Mouse (Mus musculus) midbrain, postnatal 0 days (tissue): ENCODE results near the gene Cox6b2. TPM values are rescaled to one million over a fixed set of nuclear protein-coding genes. Genes with fewer than 3 reads are reported as not detected.

ENCODE experiments used
- ATAC-seq: fragments of 200-750 bp; cut with Nextera tagmentation; 2 replicates; pipeline ENCODE4 v1.8.0; 2017; ENCODE audit warnings: moderate number of reproducible peaks, mild to moderate bottlenecking, moderate TSS enrichment, moderate library complexity; ENCODE audit not compliant: low FRiP score
- DNase-seq: peaks from one replicate; pipeline ENCODE4 v3.0.0-alpha.2; 2015; ENCODE audit warnings: low spot score
- H3K27ac ChIP-seq: fragments of 300-500 bp; sonication (generic); 2 replicates; pipeline ENCODE4 v1.5.1; 2014; ENCODE audit warnings: low read depth, mild to moderate bottlenecking, low read length, mixed read lengths
- H3K27me3 ChIP-seq: fragments of 300-500 bp; sonication (generic); 2 replicates; pipeline ENCODE4 v1.6.1; 2014; ENCODE audit warnings: low read length, control low read depth, mixed read lengths; ENCODE audit not compliant: insufficient read depth
- H3K36me3 ChIP-seq: fragments of 300-500 bp; sonication (generic); 2 replicates; pipeline ENCODE4 v1.6.1; 2014; ENCODE audit warnings: low read length, control low read depth, mixed read lengths; ENCODE audit not compliant: insufficient read depth
- H3K4me1 ChIP-seq: fragments of 300-500 bp; sonication (generic); 2 replicates; pipeline ENCODE4 v1.6.1; 2014; ENCODE audit warnings: mild to moderate bottlenecking, control low read depth, antibody characterized with exemption, low read length, mixed read lengths; ENCODE audit not compliant: insufficient read depth
- H3K4me2 ChIP-seq: fragments of 300-500 bp; sonication (generic); 2 replicates; pipeline ENCODE4 v1.6.1; 2014; ENCODE audit warnings: low read depth, mild to moderate bottlenecking, low read length, mixed read lengths; ENCODE audit not compliant: poor library complexity, severe bottlenecking
- H3K4me3 ChIP-seq: fragments of 300-500 bp; sonication (generic); 2 replicates; pipeline ENCODE4 v1.5.1; 2014; ENCODE audit warnings: low read depth, mild to moderate bottlenecking, low read length, moderate library complexity
- H3K9ac ChIP-seq: fragments of 300-500 bp; sonication (generic); replicated peaks from 2 replicates; pipeline ENCODE4 v1.6.1; 2014; ENCODE audit warnings: mild to moderate bottlenecking, low read length, moderate library complexity, mixed read lengths; ENCODE audit not compliant: poor library complexity, severe bottlenecking
- H3K9me3 ChIP-seq: fragments of 300-500 bp; sonication (generic); 2 replicates; pipeline ENCODE4 v1.6.1; 2016; ENCODE audit warnings: low read length, control low read depth
- CTCF ChIP-seq: IDR thresholded peaks from 2 replicates; pipeline ENCODE4 v1.5.1; 2016; ENCODE audit warnings: antibody characterized with exemption, mild to moderate bottlenecking
- WGBS: fragments of 180-500 bp; shearing (Covaris S2); extraction: QIAGEN DNeasy Blood & Tissue Kit; methylation state at CpG from one replicate; pipeline ENCODE4 v1.1.7; 2014; 5-methylcytosine and 5-hydroxymethylcytosine counted together
- polyA plus RNA-seq: library from polyadenylated mRNA; unstranded; fragments of >200 nt; fragmentation: Nextera tagmentation; extraction: Ambion mirVana; gene quantifications from 2 replicates; pipeline ENCODE4 v1.2.1, GENCODE M21; 2015
- total RNA-seq: library from RNA; depleted of rRNA; stranded (reverse); fragments of >200 nt; gene quantifications from 2 replicates; pipeline ENCODE4 v1.2.3, GENCODE M21; 2014

The Cox6b2 gene
- total and polyA plus RNA-seq, 2 experiments from 2014 or later, result 12.1 to 33.6 TPM

- no peak for DNase-seq
- Histone ChIP-seq H3K9me3 (no peaks in the 10 kb centered on the region), H3K9ac (no peak within 1 kb of the TSS), H3K4me3 (no peak within 1 kb of the TSS), H3K4me1 (no peaks in the 10 kb centered on the region), H3K36me3 (no peaks in the 10 kb centered on the region), H3K4me2 (no peak within 1 kb of the TSS), H3K27ac (no peak within 1 kb of the TSS), H3K27me3 (peaks cover 9% of the 10 kb centered on the region; the same call in 1 of the 2 replicates)
- TF ChIP-seq CTCF, result no peak
- ATAC-seq, result no peak
- WGBS, result 73% methylated on average over 4 of the region's 5 CpGs
These were observed 18.3 kb upstream of the Cox6b2 start, which contains the start of gene Fam71e2 for GRCm38 (mm10) chr7:4771202-4771601. Gene Fam71e2, minus strand, starts transcription at chr7:4771302.

GRCm38 (mm10) chr7:4764946-4765710 lies 12.2 kb upstream of the Cox6b2 start:
- 21% methylated on average over 4 of the region's 4 CpGs for WGBS
- H3K9ac ChIP-seq, result no peak overlapping the region

DNA sequence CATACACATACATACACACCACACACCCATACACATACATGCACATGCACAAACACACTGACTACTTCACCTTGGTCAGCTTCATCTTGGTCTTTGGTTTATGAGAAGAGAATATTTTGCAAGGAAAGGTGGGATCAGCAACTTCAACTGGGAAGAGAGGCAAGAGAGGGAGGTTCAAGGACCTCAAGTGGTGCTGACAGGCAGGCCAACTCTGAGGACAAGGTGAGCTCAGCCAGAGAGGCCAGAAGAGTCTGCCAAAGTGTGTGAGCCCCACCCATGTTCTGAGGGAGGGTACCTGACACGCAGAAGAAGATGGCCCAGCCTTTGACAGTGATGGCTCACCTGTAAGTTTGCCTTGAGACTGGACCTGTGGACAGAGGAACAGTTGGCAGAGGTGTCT lies 6.8 kb upstream of the Cox6b2 start:
- no peak for DNase-seq
- Histone ChIP-seq H3K27me3 (no peaks in the 10 kb centered on the region), H3K9ac (no peak overlapping the region), H3K9me3 (no peaks in the 10 kb centered on the region), H3K4me1 (no peaks in the 10 kb centered on the region), H3K4me3 (no peak overlapping the region), H3K36me3 (no peaks in the 10 kb centered on the region), H3K27ac (no peak overlapping the region), H3K4me2 (no peak overlapping the region)
- ATAC-seq, result no peak
- 60% methylated on average over 1 of the region's 1 CpGs for WGBS
- TF ChIP-seq CTCF, result no peak

More at GRCm38 (mm10) chr7:4764946-4765710, 12.2 kb upstream of the Cox6b2 start:
- Histone ChIP-seq H3K4me1 (no peaks in the 10 kb centered on the region), H3K27me3 (no peaks in the 10 kb centered on the region), H3K4me3 (no peak overlapping the region), H3K4me2 (no peak overlapping the region), H3K36me3 (no peaks in the 10 kb centered on the region), H3K27ac (no peak overlapping the region), H3K9me3 (no peaks in the 10 kb centered on the region)
- ATAC-seq (no peak), DNase-seq (no peak)
- no peak for TF ChIP-seq CTCF

DNA sequence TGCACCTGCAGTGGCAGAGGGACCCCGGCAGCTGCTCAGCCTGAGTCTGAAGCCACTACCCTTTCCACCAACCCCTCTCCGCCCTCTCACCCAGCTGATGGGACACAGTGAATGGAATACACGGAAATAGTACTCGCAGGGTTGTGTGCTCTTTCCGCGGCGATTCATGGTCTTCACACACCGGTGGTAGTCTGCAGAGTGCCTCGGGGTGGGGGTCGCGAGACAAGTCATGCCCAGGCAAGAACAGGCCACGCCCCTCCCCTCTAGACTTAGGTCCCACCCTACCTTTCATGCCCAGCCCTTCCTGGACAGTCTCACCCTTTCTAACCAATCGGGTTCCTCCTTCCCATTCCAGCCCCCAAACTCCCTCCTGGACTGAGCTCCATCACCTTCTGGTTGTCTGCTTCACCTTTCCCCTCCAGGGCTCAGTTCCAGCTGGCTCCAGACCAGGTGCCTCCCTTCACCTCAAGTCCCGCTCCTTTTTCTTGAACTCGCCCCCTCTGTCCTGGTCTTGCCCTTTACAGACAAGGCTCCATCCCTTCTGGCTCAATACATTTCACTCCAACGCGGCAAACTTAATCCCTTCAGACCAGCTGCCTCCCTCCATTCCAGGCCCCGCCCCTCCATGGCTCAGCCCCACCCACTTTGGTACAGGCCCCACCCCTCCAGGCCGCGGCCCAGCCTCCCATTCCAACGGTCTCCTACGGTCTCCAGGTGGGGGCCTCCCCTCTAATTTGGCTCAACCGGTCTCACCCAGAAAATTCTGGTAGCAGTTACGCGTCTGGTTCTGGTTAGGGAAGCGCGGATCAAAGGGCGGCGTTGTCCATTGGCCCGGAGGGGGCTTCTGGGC lies 698 bp downstream of the Cox6b2 start:
- H3K27me3 ChIP-seq, result no peaks in the 10 kb centered on the region
- peak overlapping the region; percentile 43 for H3K27ac ChIP-seq
- 1% methylated on average over 30 of the region's 30 CpGs for WGBS
- H3K4me1 ChIP-seq, result no peaks in the 10 kb centered on the region
- no peaks in the 10 kb centered on the region for H3K36me3 ChIP-seq
- H3K4me3 ChIP-seq, result peak overlapping the region; percentile 43
- DNase-seq (peak; percentile 39), ATAC-seq (peak; percentile 76)
- TF ChIP-seq CTCF, result no peak
- H3K4me2 ChIP-seq, result peak overlapping the region; percentile 65
- H3K9ac ChIP-seq, result peak overlapping the region; percentile 59
- H3K9me3 ChIP-seq, result no peaks in the 10 kb centered on the region

GRCm38 (mm10) chr7:4749169-4749568 lies 3.7 kb downstream of the Cox6b2 start:
- Histone ChIP-seq H3K27me3 (no peaks in the 10 kb centered on the region), H3K4me3 (no peak overlapping the region), H3K27ac (no peak overlapping the region), H3K9me3 (no peaks in the 10 kb centered on the region), H3K9ac (no peak overlapping the region), H3K36me3 (peaks cover 17% of the 10 kb centered on the region), H3K4me2 (no peak overlapping the region), H3K4me1 (no peaks in the 10 kb centered on the region)
- WGBS, result 82% methylated on average over 2 of the region's 2 CpGs
- no peak for TF ChIP-seq CTCF
- no peak for DNase-seq
- no peak for ATAC-seq

- 87% methylated on average over 4 of the region's 4 CpGs for WGBS
- H3K4me3 ChIP-seq, result no peak overlapping the region
- DNase-seq, result no peak
- no peak overlapping the region for H3K4me2 ChIP-seq
- H3K9ac ChIP-seq, result no peak overlapping the region
- no peak overlapping the region for H3K27ac ChIP-seq
- no peak for TF ChIP-seq CTCF
- no peak for ATAC-seq
- no peaks in the 10 kb centered on the region for H3K4me1 ChIP-seq
- H3K36me3 ChIP-seq, result peaks cover 17% of the 10 kb centered on the region
- H3K9me3 ChIP-seq, result no peaks in the 10 kb centered on the region
- H3K27me3 ChIP-seq, result no peaks in the 10 kb centered on the region
These were observed 4.6 kb downstream of the Cox6b2 start for GRCm38 (mm10) chr7:4748321-4748720.
